Mouse (Mus musculus): ENCODE measurements around the gene Kcnj14. TPM values are rescaled to one million over a fixed set of nuclear protein-coding genes. Genes with fewer than 3 reads are reported as not detected.

Gene Kcnj14
- polyA plus RNA-seq, 1 experiment from 2014 or later, result 1.2 TPM

GRCm38 (mm10) chr7:45783511-45784091 lies 41.0 kb downstream of the Kcnj14 start, which contains the start of gene Lmtk3:
TSS of gene Lmtk3 (plus strand) at chr7:45783738.
- peak; percentile 58 for ATAC-seq
- Histone ChIP-seq H3K9ac (ENCODE audit: low read depth, low read length) (peak within 1 kb of the TSS; percentile 94), H3K4me2 (ENCODE audit: low read length) (peak within 1 kb of the TSS; percentile 77), H3K4me3 (ENCODE audit: low read length) (peak within 1 kb of the TSS; percentile 91), H3K9me3 (ENCODE audit: control insufficient read depth, low read length) (no peaks in the 10 kb centered on the region), H3K27me3 (replicated peaks; ENCODE audit: control insufficient read depth, insufficient read depth, low read length) (no peaks in the 10 kb centered on the region), H3K27ac (ENCODE audit: low read depth, low read length) (peak within 1 kb of the TSS; percentile 93), H3K4me1 (ENCODE audit: control insufficient read depth, insufficient read depth, low read depth, low read length) (peaks cover 14% of the 10 kb centered on the region), H3K36me3 (ENCODE audit: control insufficient read depth, insufficient read depth, low read length) (peaks cover 10% of the 10 kb centered on the region)
- under 1% methylated on average over 38 of the region's 38 CpGs for WGBS

DNA sequence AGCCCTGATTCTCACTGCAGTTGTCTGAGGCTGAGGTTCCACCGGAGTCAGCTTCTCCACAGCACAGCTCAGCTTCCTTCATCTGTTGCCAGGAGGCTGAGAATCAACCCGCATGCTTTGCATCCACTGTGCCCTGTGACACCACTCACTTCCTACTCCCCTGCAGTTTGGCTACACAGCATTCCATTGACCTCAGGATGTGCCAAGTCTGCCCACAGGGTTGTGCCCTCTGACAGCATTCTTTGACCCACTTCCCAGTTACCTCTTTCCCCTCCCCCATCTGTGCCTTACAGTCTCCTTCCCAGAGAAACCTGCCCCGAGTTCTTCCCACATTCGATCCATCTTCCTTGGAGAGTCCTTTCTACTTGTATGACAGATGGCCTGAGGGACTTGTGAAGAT lies 42.3 kb downstream of the Kcnj14 start:
- H3K4me3 ChIP-seq (ENCODE audit: low read length), result no peak overlapping the region
- WGBS, result 63% methylated on average over 4 of the region's 4 CpGs
- H3K9ac ChIP-seq (ENCODE audit: low read depth, low read length), result no peak overlapping the region
- H3K27ac ChIP-seq (ENCODE audit: low read depth, low read length), result no peak overlapping the region
- H3K36me3 ChIP-seq (ENCODE audit: control insufficient read depth, insufficient read depth, low read length), result no peaks in the 10 kb centered on the region
- H3K9me3 ChIP-seq (ENCODE audit: control insufficient read depth, low read length), result no peaks in the 10 kb centered on the region
- no peak overlapping the region for H3K4me2 ChIP-seq (ENCODE audit: low read length)
- H3K27me3 ChIP-seq (replicated peaks; ENCODE audit: control insufficient read depth, insufficient read depth, low read length), result no peaks in the 10 kb centered on the region
- peaks cover 11% of the 10 kb centered on the region for H3K4me1 ChIP-seq (ENCODE audit: control insufficient read depth, insufficient read depth, low read depth, low read length)
- ATAC-seq, result no peak

GRCm38 (mm10) chr7:45779081-45779641 lies 45.4 kb downstream of the Kcnj14 start:
- 20% methylated on average over 22 of the region's 22 CpGs for WGBS
- no peak overlapping the region for H3K4me3 ChIP-seq (ENCODE audit: low read length)
- no peak overlapping the region for H3K27ac ChIP-seq (ENCODE audit: low read depth, low read length)
- no peaks in the 10 kb centered on the region for H3K36me3 ChIP-seq (ENCODE audit: control insufficient read depth, insufficient read depth, low read length)
- H3K9me3 ChIP-seq (ENCODE audit: control insufficient read depth, low read length), result no peaks in the 10 kb centered on the region
- H3K4me2 ChIP-seq (ENCODE audit: low read length), result peak overlapping the region; percentile 6
- H3K9ac ChIP-seq (ENCODE audit: low read depth, low read length), result no peak overlapping the region
- no peaks in the 10 kb centered on the region for H3K27me3 ChIP-seq (replicated peaks; ENCODE audit: control insufficient read depth, insufficient read depth, low read length)
- no peaks in the 10 kb centered on the region; the same call in 1 of the 2 replicates for H3K4me1 ChIP-seq (ENCODE audit: control insufficient read depth, insufficient read depth, low read depth, low read length)
- ATAC-seq, result no peak

- Histone ChIP-seq H3K27me3 (replicated peaks; ENCODE audit: control insufficient read depth, insufficient read depth, low read length) (no peaks in the 10 kb centered on the region), H3K36me3 (ENCODE audit: control insufficient read depth, insufficient read depth, low read length) (no peaks in the 10 kb centered on the region), H3K9me3 (ENCODE audit: control insufficient read depth, low read length) (no peaks in the 10 kb centered on the region), H3K4me2 (ENCODE audit: low read length) (no peak overlapping the region), H3K27ac (ENCODE audit: low read depth, low read length) (no peak overlapping the region), H3K9ac (ENCODE audit: low read depth, low read length) (no peak overlapping the region), H3K4me3 (ENCODE audit: low read length) (no peak overlapping the region), H3K4me1 (ENCODE audit: control insufficient read depth, insufficient read depth, low read depth, low read length) (no peaks in the 10 kb centered on the region)
- 86% methylated on average over 7 of the region's 7 CpGs for WGBS
- no peak for ATAC-seq
Observed at GRCm38 (mm10) chr7:45775237-45775636, 49.3 kb downstream of the Kcnj14 start.

- H3K27ac ChIP-seq (ENCODE audit: low read depth, low read length), result no peak overlapping the region
- H3K4me1 ChIP-seq (ENCODE audit: control insufficient read depth, insufficient read depth, low read depth, low read length), result no peaks in the 10 kb centered on the region
- H3K4me3 ChIP-seq (ENCODE audit: low read length), result no peak overlapping the region
- H3K4me2 ChIP-seq (ENCODE audit: low read length), result no peak overlapping the region
- H3K9me3 ChIP-seq (ENCODE audit: control insufficient read depth, low read length), result no peaks in the 10 kb centered on the region
- H3K36me3 ChIP-seq (ENCODE audit: control insufficient read depth, insufficient read depth, low read length), result no peaks in the 10 kb centered on the region
- H3K27me3 ChIP-seq (replicated peaks; ENCODE audit: control insufficient read depth, insufficient read depth, low read length), result no peaks in the 10 kb centered on the region
- ATAC-seq, result no peak
- H3K9ac ChIP-seq (ENCODE audit: low read depth, low read length), result no peak overlapping the region
- WGBS, result 66% methylated on average over 4 of the region's 4 CpGs
Observed at GRCm38 (mm10) chr7:45771101-45771500, 53.5 kb downstream of the Kcnj14 start.

DNA sequence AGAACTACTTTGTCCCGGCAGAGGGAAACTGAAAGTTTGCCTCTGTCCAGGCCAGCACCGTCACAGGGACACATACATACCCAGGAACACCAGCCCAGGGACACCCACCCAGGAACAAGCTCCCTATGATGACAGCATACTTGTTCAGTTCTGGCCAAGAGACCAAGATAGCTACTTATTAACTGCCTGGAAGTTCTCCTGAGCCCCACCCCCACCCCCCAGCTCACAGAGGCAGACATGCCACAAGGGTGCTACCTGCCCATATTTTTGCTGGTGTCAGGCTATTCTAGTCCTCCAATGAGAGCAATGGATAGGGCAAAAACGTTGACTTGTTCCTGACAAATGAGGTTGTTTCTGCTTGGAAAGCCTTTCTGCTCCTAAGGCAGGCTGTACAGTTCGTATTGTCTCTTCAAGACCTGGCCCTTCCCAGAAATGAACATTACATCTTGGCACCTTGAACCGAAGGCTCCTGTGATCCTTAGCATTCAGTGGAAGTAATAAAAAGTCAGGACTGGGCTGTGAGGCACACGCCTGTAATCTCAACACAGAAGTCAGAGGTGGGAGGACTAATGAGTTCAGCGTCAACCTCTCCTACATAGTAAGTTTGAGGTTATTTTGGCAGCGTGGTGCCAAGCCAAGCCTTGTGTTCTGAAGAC lies 54.0 kb downstream of the Kcnj14 start:
- Histone ChIP-seq H3K4me2 (ENCODE audit: low read length) (no peak overlapping the region), H3K4me1 (ENCODE audit: control insufficient read depth, insufficient read depth, low read depth, low read length) (no peaks in the 10 kb centered on the region), H3K4me3 (ENCODE audit: low read length) (no peak overlapping the region), H3K36me3 (ENCODE audit: control insufficient read depth, insufficient read depth, low read length) (no peaks in the 10 kb centered on the region), H3K27ac (ENCODE audit: low read depth, low read length) (no peak overlapping the region), H3K27me3 (replicated peaks; ENCODE audit: control insufficient read depth, insufficient read depth, low read length) (no peaks in the 10 kb centered on the region), H3K9me3 (ENCODE audit: control insufficient read depth, low read length) (no peaks in the 10 kb centered on the region), H3K9ac (ENCODE audit: low read depth, low read length) (no peak overlapping the region)
- WGBS, result 74% methylated on average over 8 of the region's 8 CpGs
- no peak for ATAC-seq

- H3K4me2 ChIP-seq (ENCODE audit: low read length), result no peak overlapping the region
- H3K9me3 ChIP-seq (ENCODE audit: control insufficient read depth, low read length), result no peaks in the 10 kb centered on the region
- no peaks in the 10 kb centered on the region for H3K4me1 ChIP-seq (ENCODE audit: control insufficient read depth, insufficient read depth, low read depth, low read length)
- WGBS, result 88% methylated on average over 6 of the region's 6 CpGs
- no peaks in the 10 kb centered on the region for H3K27me3 ChIP-seq (replicated peaks; ENCODE audit: control insufficient read depth, insufficient read depth, low read length)
- no peak overlapping the region for H3K9ac ChIP-seq (ENCODE audit: low read depth, low read length)
- H3K4me3 ChIP-seq (ENCODE audit: low read length), result no peak overlapping the region
- ATAC-seq, result no peak
- no peak overlapping the region for H3K27ac ChIP-seq (ENCODE audit: low read depth, low read length)
- no peaks in the 10 kb centered on the region for H3K36me3 ChIP-seq (ENCODE audit: control insufficient read depth, insufficient read depth, low read length)
Observed at GRCm38 (mm10) chr7:45767500-45767899, 57.1 kb downstream of the Kcnj14 start.

DNA sequence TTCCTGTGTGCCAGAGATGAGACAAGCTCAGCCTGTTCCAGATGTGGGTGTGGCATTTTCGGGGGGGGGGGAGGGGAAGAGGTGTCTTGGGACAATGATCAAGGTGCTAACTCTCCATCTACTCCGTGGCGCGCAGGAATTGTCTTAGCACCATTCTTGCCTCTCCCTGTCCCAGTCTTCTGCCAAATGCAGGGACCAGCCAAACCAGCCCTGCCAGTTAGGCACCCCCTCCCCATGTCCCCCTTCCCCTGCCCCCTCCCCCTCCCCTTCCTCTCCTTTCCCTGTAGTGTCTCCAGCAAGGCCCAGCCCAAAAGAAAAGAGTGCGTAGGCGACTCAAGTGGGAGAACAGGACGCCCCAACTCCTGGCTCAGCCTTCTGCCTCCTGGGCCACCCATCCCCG lies 57.8 kb downstream of the Kcnj14 start:
- no peak overlapping the region for H3K9ac ChIP-seq (ENCODE audit: low read depth, low read length)
- no peak overlapping the region for H3K27ac ChIP-seq (ENCODE audit: low read depth, low read length)
- H3K27me3 ChIP-seq (replicated peaks; ENCODE audit: control insufficient read depth, insufficient read depth, low read length), result no peaks in the 10 kb centered on the region
- no peak overlapping the region for H3K4me2 ChIP-seq (ENCODE audit: low read length)
- H3K4me1 ChIP-seq (ENCODE audit: control insufficient read depth, insufficient read depth, low read depth, low read length), result no peaks in the 10 kb centered on the region
- H3K9me3 ChIP-seq (ENCODE audit: control insufficient read depth, low read length), result no peaks in the 10 kb centered on the region
- no peak overlapping the region for H3K4me3 ChIP-seq (ENCODE audit: low read length)
- no peak for ATAC-seq
- 55% methylated on average over 6 of the region's 8 CpGs for WGBS
- H3K36me3 ChIP-seq (ENCODE audit: control insufficient read depth, insufficient read depth, low read length), result no peaks in the 10 kb centered on the region

Data from hindbrain, embryonic 16.5 days (tissue).